Mouse (Mus musculus) ES-E14 (cell line): Measurements from ENCODE around the gene Rasa4.

Source experiments
- CHD2 ChIP-seq: IDR thresholded peaks from 2 replicates; pipeline ENCODE4 v1.6.1; 2014; ENCODE audit warnings: mild to moderate bottlenecking, low read depth, low read length, inconsistent platforms
- ZC3H11A ChIP-seq: IDR thresholded peaks from 2 replicates; pipeline ENCODE4 v1.6.1; 2012; ENCODE audit warnings: low read depth, mild to moderate bottlenecking, inconsistent platforms, low read length, borderline replicate concordance
- ZNF384 ChIP-seq: IDR thresholded peaks from 2 replicates; pipeline ENCODE4 v1.6.1; 2012; ENCODE audit warnings: low read depth, low read length, inconsistent platforms

DNA sequence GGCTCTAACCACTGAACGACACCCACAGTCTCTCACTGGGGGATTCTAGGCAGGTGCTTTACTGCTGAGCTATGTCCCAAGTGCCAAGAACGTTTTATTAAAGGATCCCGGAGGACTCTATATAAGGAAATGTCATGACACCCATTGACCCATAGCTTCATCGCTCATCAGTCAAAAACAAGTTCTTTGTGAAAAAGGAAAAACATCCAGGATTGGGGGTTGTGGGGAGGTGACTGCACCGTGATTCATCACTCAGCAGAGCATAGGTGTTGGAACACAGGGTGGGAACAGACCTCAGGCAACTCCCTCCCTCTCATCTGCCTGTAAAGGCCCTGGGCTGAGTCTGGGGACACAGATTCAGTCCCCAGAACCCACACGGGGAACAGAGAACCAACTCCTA lies 33.8 kb upstream of the Rasa4 start:
- TF ChIP-seq ZC3H11A (no peak), ZNF384 (no peak), CHD2 (no peak)
